Mouse (Mus musculus) spleen, adult 2 months (tissue): ENCODE results near the gene Atp1b2.

ENCODE experiments used
- CTCF ChIP-seq: fragments of 200-500 bp; IDR thresholded peaks from 2 replicates; pipeline ENCODE4 v1.5.1; 2011; ENCODE audit warnings: mild to moderate bottlenecking, inconsistent platforms; ENCODE audit not compliant: insufficient read depth, insufficient read length, insufficient replicate concordance; ENCODE audit errors: extremely low read depth
- POLR2A ChIP-seq: fragments of 200-500 bp; IDR thresholded peaks from 2 replicates; pipeline ENCODE4 v1.6.1; 2011; ENCODE audit warnings: low read depth, low read length, inconsistent platforms

GRCm38 (mm10) chr11:69581814-69582213 lies 23.9 kb downstream of the Atp1b2 start:
- no peak for TF ChIP-seq CTCF
- TF ChIP-seq POLR2A, result no peak
